Mouse (Mus musculus) embryonic facial prominence, embryonic 11.5 days (tissue): ENCODE results near the gene Fyn. TPM values are rescaled to one million over a fixed set of nuclear protein-coding genes. Genes with fewer than 3 reads are reported as not detected.

Experiments used
- ATAC-seq: fragments of 200-750 bp; cut with Nextera tagmentation; replicated peaks from 2 replicates; pipeline ENCODE4 v1.8.0; 2017; ENCODE audit warnings: low read depth; ENCODE audit not compliant: insufficient number of reproducible peaks, low FRiP score, low TSS enrichment
- DNase-seq: peaks from one replicate; pipeline ENCODE4 v3.0.0-alpha.2; 2015; ENCODE audit warnings: low spot score
- H3K27ac ChIP-seq: fragments of 300-500 bp; sonication (generic); replicated peaks from 2 replicates; pipeline ENCODE4 v1.5.1; 2014; ENCODE audit warnings: mild to moderate bottlenecking, low read depth, low read length, control low read depth
- H3K27me3 ChIP-seq: fragments of 300-500 bp; sonication (generic); 2 replicates; pipeline ENCODE4 v1.6.1; 2014; ENCODE audit warnings: mild to moderate bottlenecking, low read length, moderate library complexity, mixed read lengths; ENCODE audit not compliant: control insufficient read depth, insufficient read depth
- H3K36me3 ChIP-seq: fragments of 300-500 bp; sonication (generic); replicated peaks from 2 replicates; pipeline ENCODE4 v1.6.1; 2014; ENCODE audit warnings: low read depth, mild to moderate bottlenecking, low read length, moderate library complexity, mixed read lengths; ENCODE audit not compliant: control insufficient read depth, insufficient read depth
- H3K4me1 ChIP-seq: fragments of 300-500 bp; sonication (generic); 2 replicates; pipeline ENCODE4 v1.6.1; 2014; ENCODE audit warnings: low read length, mixed read lengths; ENCODE audit not compliant: control insufficient read depth, insufficient read depth
- H3K4me2 ChIP-seq: fragments of 300-500 bp; sonication (generic); 2 replicates; pipeline ENCODE4 v1.6.1; 2014; ENCODE audit warnings: low read depth, mild to moderate bottlenecking, control low read depth, low read length, moderate library complexity
- H3K4me3 ChIP-seq: fragments of 300-500 bp; sonication (generic); 2 replicates; pipeline ENCODE4 v1.5.1; 2014; ENCODE audit warnings: low read depth, low read length, control low read depth
- H3K9ac ChIP-seq: fragments of 300-500 bp; sonication (generic); replicated peaks from 2 replicates; pipeline ENCODE4 v1.6.1; 2014; ENCODE audit warnings: mild to moderate bottlenecking, control low read depth, low read length
- H3K9me3 ChIP-seq: fragments of 300-500 bp; sonication (generic); replicated peaks from 2 replicates; pipeline ENCODE4 v1.6.1; 2016; ENCODE audit warnings: mild to moderate bottlenecking, low read length, inconsistent platforms, mixed read lengths; ENCODE audit not compliant: control insufficient read depth
- WGBS: fragments of 180-500 bp; shearing (Covaris S2); extraction: QIAGEN DNeasy Blood & Tissue Kit; methylation state at CpG from one replicate; pipeline ENCODE4 v1.1.7; 2014; 5-methylcytosine and 5-hydroxymethylcytosine counted together
- polyA plus RNA-seq: library from polyadenylated mRNA; unstranded; fragments of >200 nt; fragmentation: Nextera tagmentation; extraction: Ambion mirVana; gene quantifications from 2 replicates; pipeline ENCODE4 v1.2.1, GENCODE M21; 2014

The Fyn gene
- polyA plus RNA-seq, 1 experiment from 2014 or later: 38.9 TPM

DNA sequence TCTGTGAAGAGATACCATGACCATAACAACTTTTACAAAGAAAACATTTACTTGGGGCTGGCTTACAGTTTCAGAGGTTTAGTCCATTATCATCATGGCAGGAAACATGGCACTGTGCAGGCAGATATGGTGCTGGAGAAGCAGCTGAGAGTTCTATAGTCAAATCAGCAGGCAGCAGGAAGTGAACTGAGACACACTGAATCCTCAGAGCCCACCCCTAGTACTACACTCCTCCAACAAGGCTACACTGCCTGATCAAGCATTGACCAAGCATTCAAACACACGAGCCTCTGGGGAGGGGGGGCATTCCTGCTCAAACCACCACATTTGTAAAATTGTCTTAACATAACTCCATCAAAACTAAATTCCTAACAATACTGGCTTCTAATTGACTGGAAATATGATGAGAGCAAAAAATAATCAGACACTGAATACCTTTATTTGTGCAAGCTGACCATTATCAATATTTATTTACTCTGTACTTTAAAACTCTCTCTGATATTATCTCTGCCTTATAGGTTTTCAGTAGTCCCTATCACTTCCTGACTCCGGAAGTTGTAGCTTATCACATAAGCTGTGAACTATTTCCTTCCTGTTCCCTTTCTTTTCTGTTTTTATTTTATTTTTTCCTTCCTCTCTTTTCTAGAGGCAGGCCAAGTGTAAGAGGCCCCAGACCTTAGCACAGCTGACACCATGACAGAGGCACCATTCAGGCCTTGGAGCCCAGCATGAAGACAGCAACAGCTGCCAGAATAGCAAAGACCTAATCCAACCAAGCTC, 29.3 kb upstream of the Fyn start:
- Histone ChIP-seq H3K9me3 (no peaks in the 10 kb centered on the region), H3K27me3 (no peaks in the 10 kb centered on the region), H3K4me2 (no peak overlapping the region), H3K27ac (no peak overlapping the region), H3K4me1 (no peaks in the 10 kb centered on the region), H3K9ac (no peak overlapping the region), H3K36me3 (no peaks in the 10 kb centered on the region), H3K4me3 (no peak overlapping the region)
- ATAC-seq (no peak), DNase-seq (no peak)
- WGBS: 72% methylated on average over 2 of the region's 2 CpGs

DNA sequence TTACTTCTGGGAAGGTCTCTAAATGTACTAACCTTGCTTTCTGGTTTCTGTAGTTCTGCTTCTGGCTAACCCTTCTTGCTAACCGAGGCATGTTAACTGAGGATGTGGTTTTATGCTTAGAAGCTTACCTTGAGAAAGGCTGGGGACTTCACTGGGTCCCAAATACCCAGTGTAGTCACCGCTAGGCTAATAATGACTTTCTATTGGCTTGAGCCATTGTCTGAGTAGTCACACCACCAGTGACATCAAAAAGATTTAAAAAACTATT, 28.8 kb upstream of the Fyn start:
- 85% methylated on average over 2 of the region's 2 CpGs for WGBS
- no peak overlapping the region for H3K27ac ChIP-seq
- DNase-seq: no peak
- H3K36me3 ChIP-seq: no peaks in the 10 kb centered on the region
- no peaks in the 10 kb centered on the region for H3K4me1 ChIP-seq
- H3K4me2 ChIP-seq: no peak overlapping the region
- ATAC-seq: no peak
- H3K27me3 ChIP-seq: no peaks in the 10 kb centered on the region
- no peaks in the 10 kb centered on the region for H3K9me3 ChIP-seq
- H3K9ac ChIP-seq: no peak overlapping the region
- no peak overlapping the region for H3K4me3 ChIP-seq

- WGBS: 95% methylated on average over 1 of the region's 1 CpGs
Observed at GRCm38 (mm10) chr10:39343551-39343950, 25.1 kb upstream of the Fyn start.

DNA sequence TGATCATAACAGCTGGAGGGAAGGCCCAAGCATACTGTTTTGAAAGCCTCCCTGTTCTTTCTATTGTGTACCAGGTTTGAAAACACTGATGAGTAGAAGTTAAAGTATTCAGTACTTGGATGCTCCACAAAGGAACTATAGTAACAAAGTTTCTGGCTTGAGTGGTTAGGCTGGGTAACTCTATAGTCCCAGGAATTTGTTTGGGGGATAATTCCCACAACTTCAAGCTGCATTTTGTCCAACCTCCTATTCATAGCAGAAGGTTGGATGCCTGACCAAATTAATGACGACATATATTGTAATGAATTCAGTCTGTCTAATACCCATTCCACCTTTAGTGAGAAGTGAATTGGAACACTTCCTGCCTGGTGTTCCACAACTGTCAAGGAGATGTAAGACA, 22.7 kb upstream of the Fyn start:
- no peak overlapping the region for H3K4me3 ChIP-seq
- no peaks in the 10 kb centered on the region for H3K9me3 ChIP-seq
- DNase-seq: no peak
- no peak overlapping the region for H3K9ac ChIP-seq
- H3K4me2 ChIP-seq: no peak overlapping the region
- no peak for ATAC-seq
- H3K27me3 ChIP-seq: no peaks in the 10 kb centered on the region
- WGBS: 66% methylated on average over 1 of the region's 1 CpGs
- no peaks in the 10 kb centered on the region for H3K36me3 ChIP-seq
- no peak overlapping the region for H3K27ac ChIP-seq
- no peaks in the 10 kb centered on the region for H3K4me1 ChIP-seq

More at GRCm38 (mm10) chr10:39343551-39343950, 25.1 kb upstream of the Fyn start:
- Histone ChIP-seq H3K36me3 (no peaks in the 10 kb centered on the region), H3K27ac (no peak overlapping the region), H3K4me2 (no peak overlapping the region), H3K4me3 (no peak overlapping the region), H3K9me3 (no peaks in the 10 kb centered on the region), H3K9ac (no peak overlapping the region), H3K4me1 (no peaks in the 10 kb centered on the region), H3K27me3 (no peaks in the 10 kb centered on the region)
- DNase-seq (no peak), ATAC-seq (no peak)

DNA sequence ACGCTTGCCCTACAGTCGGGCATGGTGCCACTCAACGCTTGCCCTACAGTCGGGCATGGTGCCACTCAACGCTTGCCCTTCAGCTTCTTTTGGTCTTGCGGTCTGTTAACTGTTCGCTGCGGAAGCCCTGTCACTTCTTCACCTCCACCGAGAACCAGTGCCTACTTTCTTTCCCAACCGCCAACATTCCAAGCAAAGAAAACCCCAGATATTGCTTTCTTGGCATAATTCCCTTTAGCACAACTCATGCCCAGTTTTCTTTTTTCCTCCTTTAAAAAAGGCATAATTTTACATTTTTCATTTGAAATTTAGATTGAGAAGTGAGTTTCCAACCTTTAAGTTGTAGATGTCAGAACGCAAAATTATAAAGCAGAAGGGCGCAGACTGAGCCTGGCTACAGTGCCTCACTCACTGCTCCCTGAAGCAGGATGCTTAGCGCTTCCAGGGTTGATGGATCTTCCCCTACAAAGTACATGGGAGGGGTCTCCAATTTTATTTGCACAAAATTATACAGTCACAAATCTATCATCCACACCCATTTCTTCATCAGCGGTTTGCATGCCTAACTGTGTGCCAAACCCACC, 18.8 kb upstream of the Fyn start:
- Histone ChIP-seq H3K27me3 (no peaks in the 10 kb centered on the region), H3K36me3 (no peaks in the 10 kb centered on the region), H3K9ac (no peak overlapping the region), H3K9me3 (no peaks in the 10 kb centered on the region), H3K4me3 (no peak overlapping the region), H3K27ac (no peak overlapping the region), H3K4me2 (no peak overlapping the region), H3K4me1 (no peaks in the 10 kb centered on the region)
- DNase-seq (no peak), ATAC-seq (no peak)
- WGBS: 95% methylated on average over 14 of the region's 14 CpGs

- no peak overlapping the region for H3K27ac ChIP-seq
- H3K4me3 ChIP-seq: no peak overlapping the region
- ATAC-seq (no peak), DNase-seq (no peak)
- H3K4me2 ChIP-seq: no peak overlapping the region
- no peaks in the 10 kb centered on the region for H3K27me3 ChIP-seq
- H3K9ac ChIP-seq: no peak overlapping the region
- H3K9me3 ChIP-seq: no peaks in the 10 kb centered on the region
- no peaks in the 10 kb centered on the region for H3K36me3 ChIP-seq
- 92% methylated on average over 4 of the region's 4 CpGs for WGBS
- H3K4me1 ChIP-seq: no peaks in the 10 kb centered on the region
Observed at GRCm38 (mm10) chr10:39364196-39364595, 4.5 kb upstream of the Fyn start.

DNA sequence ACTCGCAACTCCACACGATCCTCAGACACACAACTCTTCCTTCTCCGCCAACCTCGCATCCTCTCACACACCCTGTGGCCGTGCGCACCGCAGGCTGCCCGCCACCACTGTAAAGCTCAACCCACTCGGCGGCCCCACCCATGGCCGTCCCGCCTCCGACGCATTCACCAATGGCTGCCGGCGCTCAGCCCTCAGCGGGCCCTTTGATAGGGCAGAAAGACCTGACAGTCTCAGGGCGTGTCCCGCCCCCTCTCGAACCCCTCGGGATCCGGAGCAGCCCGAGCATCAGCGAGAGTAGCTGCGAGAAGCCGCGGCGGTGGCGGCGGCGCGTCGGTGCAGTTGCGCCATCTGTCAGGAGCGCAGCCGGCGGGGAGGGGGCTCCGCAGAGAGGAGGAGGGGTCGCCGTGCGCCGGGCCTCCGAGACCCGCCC, 862 bp downstream of the Fyn start:
- under 1% methylated on average over 42 of the region's 44 CpGs for WGBS
- Histone ChIP-seq H3K27me3 (no peaks in the 10 kb centered on the region), H3K9ac (peak overlapping the region; percentile 91), H3K36me3 (no peaks in the 10 kb centered on the region), H3K4me2 (peak overlapping the region; percentile 72), H3K27ac (peak overlapping the region; percentile 87), H3K4me3 (peak overlapping the region; percentile 72), H3K9me3 (no peaks in the 10 kb centered on the region), H3K4me1 (no peaks in the 10 kb centered on the region)
- peak; percentile 99 for DNase-seq
- peak; percentile 99 for ATAC-seq

- Histone ChIP-seq H3K27ac (peak overlapping the region; percentile 87), H3K4me1 (no peaks in the 10 kb centered on the region), H3K27me3 (no peaks in the 10 kb centered on the region), H3K9ac (peak overlapping the region; percentile 91), H3K4me3 (peak overlapping the region; percentile 72), H3K9me3 (no peaks in the 10 kb centered on the region), H3K36me3 (no peaks in the 10 kb centered on the region), H3K4me2 (peak overlapping the region; percentile 72)
- peak; percentile 54 for ATAC-seq
- peak; percentile 38 for DNase-seq
- WGBS: under 1% methylated on average over 65 of the region's 68 CpGs
Observed at GRCm38 (mm10) chr10:39369977-39370785, 1.5 kb downstream of the Fyn start.
